Mouse (Mus musculus): ENCODE results near the gene Trp73. TPM values are rescaled to one million over a fixed set of nuclear protein-coding genes. Genes with fewer than 3 reads are reported as not detected.

Trp73 gene
- total and polyA plus RNA-seq, 3 experiments = under 0.01 TPM; not detected in 2

DNA sequence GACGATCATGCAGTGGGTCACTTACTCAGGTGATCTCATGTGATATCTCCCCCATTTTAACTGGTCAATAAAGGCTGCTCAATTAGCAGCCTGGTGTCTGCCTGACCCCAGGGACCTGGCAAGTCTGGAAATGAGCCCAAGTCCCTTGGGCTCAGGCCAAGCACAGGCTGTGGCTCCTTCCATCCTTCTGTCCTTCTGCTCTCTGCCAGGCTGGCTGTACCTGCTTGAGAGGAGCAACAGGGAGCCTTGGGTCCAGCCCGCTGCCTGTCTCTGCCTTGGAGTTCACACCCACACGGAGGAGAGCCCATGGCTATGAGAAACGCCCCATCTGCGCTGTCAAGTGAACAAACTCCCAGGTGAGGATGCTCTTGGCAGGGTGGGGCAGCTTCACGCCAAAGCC, 43.9 kb downstream of the Trp73 start:
- DNase-seq (ENCODE audit: low spot score) (no peak), ATAC-seq (ENCODE audit: extremely low read depth, insufficient number of reproducible peaks, low FRiP score, poor library complexity, severe bottlenecking) (no peak)
- Histone ChIP-seq H3K36me3 (replicated peaks) (no peaks in the 10 kb centered on the region), H3K27me3 (ENCODE audit: insufficient read depth, low read length) (no peaks in the 10 kb centered on the region), H3K4me3 (ENCODE audit: low read depth, low read length) (no peak overlapping the region), H3K9me3 (replicated peaks) (peaks cover 86% of the 10 kb centered on the region), H3K4me1 (ENCODE audit: insufficient read depth, low read depth, low read length) (no peaks in the 10 kb centered on the region)
- no peak for TF ChIP-seq TAL1 (conservative IDR thresholded peaks at IDR 0.05; ENCODE audit: low read depth, low read length)
- no peak for TF ChIP-seq GATA2 (IDR thresholded peaks at IDR 0.05; ENCODE audit: borderline replicate concordance, low read depth, low read length)
- no peak for TF ChIP-seq POLR2AphosphoS5 (IDR thresholded peaks at IDR 0.05; ENCODE audit: insufficient replicate concordance, low read depth, low read length)
- no peak for TF ChIP-seq GATA1 (IDR thresholded peaks at IDR 0.05; ENCODE audit: borderline replicate concordance, low read length)

DNA sequence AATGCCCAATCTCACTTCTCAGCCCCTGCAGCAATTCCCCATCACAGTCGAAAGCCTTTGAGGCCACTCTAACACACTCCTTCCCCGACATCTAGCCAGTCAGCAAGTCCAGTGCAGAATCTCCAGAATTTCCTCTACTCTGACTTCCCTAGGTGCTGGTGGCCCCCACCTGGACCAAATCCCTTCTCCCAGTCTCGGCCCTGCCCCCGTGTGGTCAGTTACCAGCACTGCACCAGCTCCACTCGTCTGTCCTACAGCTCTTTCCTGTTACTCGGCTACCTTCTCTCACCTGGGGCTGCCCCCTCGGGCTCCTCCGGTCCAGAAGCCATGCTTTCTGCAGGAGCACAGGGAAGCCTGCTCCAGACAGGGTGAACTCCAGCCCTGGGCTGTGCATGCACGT, 46.8 kb downstream of the Trp73 start:
- Histone ChIP-seq H3K9me3 (replicated peaks) (peaks cover 83% of the 10 kb centered on the region), H3K4me3 (ENCODE audit: low read depth, low read length) (no peak overlapping the region; the same call in 1 of the 2 replicates), H3K27me3 (ENCODE audit: insufficient read depth, low read length) (no peaks in the 10 kb centered on the region), H3K4me1 (ENCODE audit: insufficient read depth, low read depth, low read length) (no peaks in the 10 kb centered on the region), H3K36me3 (replicated peaks) (no peaks in the 10 kb centered on the region)
- TF ChIP-seq CTCF (IDR thresholded peaks at IDR 0.05; ENCODE audit: low read depth, low read length) (no peak), GATA2 (IDR thresholded peaks at IDR 0.05; ENCODE audit: borderline replicate concordance, low read depth, low read length) (no peak), GATA1 (IDR thresholded peaks at IDR 0.05; ENCODE audit: borderline replicate concordance, low read length) (no peak), POLR2AphosphoS5 (IDR thresholded peaks at IDR 0.05; ENCODE audit: insufficient replicate concordance, low read depth, low read length) (no peak), TAL1 (conservative IDR thresholded peaks at IDR 0.05; ENCODE audit: low read depth, low read length) (no peak)
- ATAC-seq (ENCODE audit: extremely low read depth, insufficient number of reproducible peaks, low FRiP score, poor library complexity, severe bottlenecking) = no peak
- peak; percentile 5 for DNase-seq (ENCODE audit: low spot score)

DNA sequence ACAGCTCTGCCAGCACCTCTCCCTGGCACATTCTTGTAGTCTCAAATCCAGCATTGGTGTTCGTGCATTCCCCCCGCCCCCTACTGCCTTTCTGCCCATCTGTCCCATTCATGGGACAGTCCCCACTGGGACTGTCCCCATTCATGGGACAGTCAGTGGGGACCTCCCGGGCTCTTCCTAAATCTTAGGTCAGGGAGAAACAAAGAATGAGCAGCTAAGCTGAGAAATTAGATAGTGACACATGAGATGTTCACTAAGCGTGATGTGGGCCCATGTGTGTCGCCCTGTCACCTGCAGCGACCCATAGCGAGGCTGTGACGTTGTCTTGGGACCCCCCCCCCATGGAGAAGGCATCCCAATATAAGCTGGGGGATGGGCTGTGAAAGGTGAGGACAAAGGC, 48.7 kb downstream of the Trp73 start:
- no peaks in the 10 kb centered on the region for H3K4me1 ChIP-seq (ENCODE audit: insufficient read depth, low read depth, low read length)
- DNase-seq (ENCODE audit: low spot score) = no peak

DNA sequence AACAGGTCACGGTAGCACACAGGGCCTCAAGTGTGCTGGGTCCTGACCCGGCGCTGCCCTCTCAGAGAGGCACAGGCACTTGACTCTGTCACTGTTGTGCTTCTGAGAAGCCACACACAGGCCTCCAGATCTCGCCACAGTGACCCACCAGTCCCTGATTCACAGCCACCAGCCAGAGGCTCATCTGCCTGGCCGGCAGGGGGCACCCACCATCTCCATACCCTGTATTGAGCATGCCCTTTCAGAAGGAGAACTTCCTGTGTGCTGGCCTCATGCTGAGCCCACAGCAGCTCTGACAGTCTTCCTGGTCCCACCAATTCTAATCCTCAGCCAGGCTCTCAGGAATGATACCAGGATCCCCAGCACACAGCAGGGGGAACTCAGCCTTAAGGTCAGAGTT, 50.8 kb downstream of the Trp73 start:
- Histone ChIP-seq H3K36me3 (replicated peaks) (no peaks in the 10 kb centered on the region), H3K27me3 (ENCODE audit: insufficient read depth, low read length) (no peaks in the 10 kb centered on the region), H3K9me3 (replicated peaks) (peaks cover 78% of the 10 kb centered on the region), H3K4me3 (ENCODE audit: low read depth, low read length) (no peak overlapping the region), H3K4me1 (ENCODE audit: insufficient read depth, low read depth, low read length) (no peaks in the 10 kb centered on the region)
- no peak for TF ChIP-seq TAL1 (conservative IDR thresholded peaks at IDR 0.05; ENCODE audit: low read depth, low read length)
- no peak for TF ChIP-seq GATA2 (IDR thresholded peaks at IDR 0.05; ENCODE audit: borderline replicate concordance, low read depth, low read length)
- no peak for TF ChIP-seq GATA1 (IDR thresholded peaks at IDR 0.05; ENCODE audit: borderline replicate concordance, low read length)
- TF ChIP-seq CTCF (IDR thresholded peaks at IDR 0.05; ENCODE audit: low read depth, low read length) = no peak
- ATAC-seq (ENCODE audit: extremely low read depth, insufficient number of reproducible peaks, low FRiP score, poor library complexity, severe bottlenecking) (no peak), DNase-seq (ENCODE audit: low spot score) (no peak)

More for the DNA sequence above, 48.7 kb downstream of the Trp73 start:
- no peak for ATAC-seq (ENCODE audit: extremely low read depth, insufficient number of reproducible peaks, low FRiP score, poor library complexity, severe bottlenecking)
- H3K9me3 ChIP-seq (replicated peaks) = peaks cover 82% of the 10 kb centered on the region
- TF ChIP-seq POLR2AphosphoS5 (IDR thresholded peaks at IDR 0.05; ENCODE audit: insufficient replicate concordance, low read depth, low read length) = no peak
- no peak for TF ChIP-seq TAL1 (conservative IDR thresholded peaks at IDR 0.05; ENCODE audit: low read depth, low read length)
- no peak for TF ChIP-seq CTCF (IDR thresholded peaks at IDR 0.05; ENCODE audit: low read depth, low read length)
- no peak for TF ChIP-seq GATA2 (IDR thresholded peaks at IDR 0.05; ENCODE audit: borderline replicate concordance, low read depth, low read length)
- no peak for TF ChIP-seq GATA1 (IDR thresholded peaks at IDR 0.05; ENCODE audit: borderline replicate concordance, low read length)
- no peak overlapping the region for H3K4me3 ChIP-seq (ENCODE audit: low read depth, low read length)
- H3K27me3 ChIP-seq (ENCODE audit: insufficient read depth, low read length) = no peaks in the 10 kb centered on the region
- H3K36me3 ChIP-seq (replicated peaks) = no peaks in the 10 kb centered on the region

DNA sequence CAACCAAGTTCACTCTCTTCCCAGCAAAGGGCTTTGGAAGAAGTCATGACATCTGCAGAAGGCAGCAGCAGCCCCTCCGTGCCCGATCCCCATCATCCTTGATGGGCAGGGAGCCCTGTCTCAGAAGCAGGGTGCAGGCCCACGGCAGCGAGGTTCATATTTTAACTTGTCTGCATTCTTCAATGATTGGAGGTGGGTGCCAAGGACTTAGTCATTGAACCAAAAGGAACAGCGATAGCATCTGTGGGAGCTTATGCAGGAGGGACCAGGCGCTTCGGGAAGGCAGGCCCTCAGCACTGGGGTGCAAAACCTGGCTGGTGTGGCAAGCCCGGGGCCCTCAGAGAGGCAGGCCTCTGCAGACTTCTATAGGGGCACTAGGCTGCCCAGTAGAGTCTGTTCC, 53.6 kb downstream of the Trp73 start:
- ATAC-seq (ENCODE audit: extremely low read depth, insufficient number of reproducible peaks, low FRiP score, poor library complexity, severe bottlenecking) (no peak), DNase-seq (ENCODE audit: low spot score) (no peak)
- no peak for TF ChIP-seq GATA1 (IDR thresholded peaks at IDR 0.05; ENCODE audit: borderline replicate concordance, low read length)
- no peak for TF ChIP-seq TAL1 (conservative IDR thresholded peaks at IDR 0.05; ENCODE audit: low read depth, low read length)
- TF ChIP-seq POLR2AphosphoS5 (IDR thresholded peaks at IDR 0.05; ENCODE audit: insufficient replicate concordance, low read depth, low read length) = no peak
- no peak for TF ChIP-seq CTCF (IDR thresholded peaks at IDR 0.05; ENCODE audit: low read depth, low read length)
- no peak for TF ChIP-seq GATA2 (IDR thresholded peaks at IDR 0.05; ENCODE audit: borderline replicate concordance, low read depth, low read length)
- H3K9me3 ChIP-seq (replicated peaks) = peaks cover 73% of the 10 kb centered on the region
- H3K36me3 ChIP-seq (replicated peaks) = no peaks in the 10 kb centered on the region
- H3K27me3 ChIP-seq (ENCODE audit: insufficient read depth, low read length) = no peaks in the 10 kb centered on the region
- H3K4me3 ChIP-seq (ENCODE audit: low read depth, low read length) = no peak overlapping the region
- no peaks in the 10 kb centered on the region for H3K4me1 ChIP-seq (ENCODE audit: insufficient read depth, low read depth, low read length)

DNA sequence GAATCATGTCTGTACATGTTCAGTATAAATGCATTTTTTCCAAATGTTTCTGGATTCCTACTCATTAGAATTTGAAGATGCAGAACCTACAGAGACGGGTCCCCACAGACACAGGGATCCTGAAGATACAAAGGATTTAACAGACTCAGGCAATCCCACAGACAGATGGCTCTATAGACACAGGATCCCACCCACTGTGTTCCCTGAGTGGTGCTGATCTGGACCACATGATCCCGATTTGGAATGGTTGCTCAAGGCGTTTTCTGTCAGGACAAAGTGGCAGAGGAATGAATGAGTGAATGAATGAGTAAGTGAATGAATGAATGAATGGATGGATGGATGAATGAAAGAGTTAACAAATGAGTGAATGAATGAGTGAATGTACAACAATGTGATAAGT, 54.2 kb downstream of the Trp73 start:
- ATAC-seq (ENCODE audit: extremely low read depth, insufficient number of reproducible peaks, low FRiP score, poor library complexity, severe bottlenecking) (no peak), DNase-seq (ENCODE audit: low spot score) (no peak)
- H3K4me1 ChIP-seq (ENCODE audit: insufficient read depth, low read depth, low read length) = no peaks in the 10 kb centered on the region
- no peaks in the 10 kb centered on the region for H3K36me3 ChIP-seq (replicated peaks)
- H3K9me3 ChIP-seq (replicated peaks) = peaks cover 74% of the 10 kb centered on the region
- H3K27me3 ChIP-seq (ENCODE audit: insufficient read depth, low read length) = no peaks in the 10 kb centered on the region
- H3K4me3 ChIP-seq (ENCODE audit: low read depth, low read length) = no peak overlapping the region
- TF ChIP-seq POLR2AphosphoS5 (IDR thresholded peaks at IDR 0.05; ENCODE audit: insufficient replicate concordance, low read depth, low read length) = no peak

DNA sequence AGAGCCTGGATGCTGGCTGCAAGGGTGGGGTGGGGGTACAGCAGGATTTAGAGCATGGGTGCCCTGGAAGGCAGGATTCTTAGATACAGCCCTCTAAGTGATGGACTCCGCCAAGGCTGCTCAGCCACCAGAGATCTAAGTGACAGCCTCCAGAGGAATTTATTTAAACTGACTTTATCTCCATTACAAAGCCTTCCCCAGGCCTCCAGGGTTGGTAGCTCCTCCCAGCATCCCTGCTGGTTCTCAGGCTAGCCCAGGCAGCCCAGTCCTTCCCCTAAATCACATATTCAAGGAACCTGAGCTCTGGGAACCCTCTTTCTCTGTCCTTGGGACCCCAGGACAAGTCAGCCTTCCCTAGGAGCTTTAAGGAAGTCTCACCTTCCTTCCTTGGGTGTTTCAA, 58.0 kb downstream of the Trp73 start:
- Histone ChIP-seq H3K9me3 (replicated peaks) (peaks cover 70% of the 10 kb centered on the region), H3K4me1 (ENCODE audit: insufficient read depth, low read depth, low read length) (no peaks in the 10 kb centered on the region), H3K36me3 (replicated peaks) (no peaks in the 10 kb centered on the region), H3K4me3 (ENCODE audit: low read depth, low read length) (no peak overlapping the region), H3K27me3 (ENCODE audit: insufficient read depth, low read length) (no peaks in the 10 kb centered on the region)
- no peak for DNase-seq (ENCODE audit: low spot score)
- TF ChIP-seq GATA2 (IDR thresholded peaks at IDR 0.05; ENCODE audit: borderline replicate concordance, low read depth, low read length) = no peak
- TF ChIP-seq CTCF (IDR thresholded peaks at IDR 0.05; ENCODE audit: low read depth, low read length) = no peak
- ATAC-seq (ENCODE audit: extremely low read depth, insufficient number of reproducible peaks, low FRiP score, poor library complexity, severe bottlenecking) = no peak
